Mouse (Mus musculus) C2C12 (cell line): ENCODE results near the gene Spata33. TPM values are rescaled to one million over a fixed set of nuclear protein-coding genes. Genes with fewer than 3 reads are reported as not detected.

ENCODE experiments used
- H3K27me3 ChIP-seq: one replicate; pipeline ENCODE4 v1.6.1; 2011; ENCODE audit not compliant: control insufficient read depth, insufficient read depth, insufficient read length
- H3K36me3 ChIP-seq: one replicate; pipeline ENCODE4 v1.6.1; 2011; ENCODE audit not compliant: control insufficient read depth, insufficient read depth
- H3K4me3 ChIP-seq: one replicate; pipeline ENCODE4 v1.5.1; 2011; ENCODE audit warnings: mild to moderate bottlenecking, control low read depth; ENCODE audit not compliant: poor library complexity, insufficient read depth, severe bottlenecking
- H3K79me2 ChIP-seq: one replicate; pipeline ENCODE4 v1.6.1; 2011; ENCODE audit not compliant: control insufficient read depth, insufficient read depth
- H3K79me3 ChIP-seq: one replicate; pipeline ENCODE4 v1.6.1; 2011; ENCODE audit warnings: low read depth, control low read depth
- H3ac ChIP-seq: one replicate; pipeline ENCODE3; 2011; ENCODE audit warnings: low read depth; ENCODE audit not compliant: control insufficient read depth, insufficient read length
- CEBPB ChIP-seq: IDR thresholded peaks from one replicate; pipeline ENCODE4 v1.6.1; 2011; ENCODE audit warnings: low read depth, mild to moderate bottlenecking, control low read depth, moderate library complexity
- CTCF ChIP-seq: IDR thresholded peaks from one replicate; pipeline ENCODE4 v1.5.1; 2011; ENCODE audit not compliant: control insufficient read depth, insufficient read depth, insufficient read length
- FOSL1 ChIP-seq: IDR thresholded peaks from one replicate; pipeline ENCODE4 v1.8.0; 2011; ENCODE audit warnings: mild to moderate bottlenecking, low read length; ENCODE audit not compliant: poor library complexity, insufficient read depth, severe bottlenecking
- MAX ChIP-seq: IDR thresholded peaks from one replicate; pipeline ENCODE4 v1.6.1; 2011; ENCODE audit warnings: mild to moderate bottlenecking, control low read depth
- MYOD1 ChIP-seq: IDR thresholded peaks from one replicate; pipeline ENCODE4 v1.6.1; 2011; ENCODE audit warnings: low read depth; ENCODE audit not compliant: control insufficient read depth, insufficient read length
- MYOG ChIP-seq: IDR thresholded peaks from one replicate; pipeline ENCODE4 v1.6.1; 2011; ENCODE audit not compliant: control insufficient read depth, insufficient read length; ENCODE audit errors: extremely low read depth
- USF1 ChIP-seq: IDR thresholded peaks from one replicate; pipeline ENCODE4 v1.6.1; 2011; ENCODE audit warnings: low read depth, mild to moderate bottlenecking, control low read depth, moderate library complexity
- polyA plus RNA-seq: library from polyadenylated mRNA; unstranded; fragments of >200 nt; fragmentation: generic; extraction: Trizol; gene quantifications from one replicate; pipeline ENCODE4 v1.2.1, GENCODE M21; 2012; ENCODE audit warnings: missing spikeins

Gene Spata33
- polyA plus RNA-seq, 1 experiment, result 1.1 TPM

- peaks cover 5% of the 10 kb centered on the region for H3K27me3 ChIP-seq
- H3K79me3 ChIP-seq, result no peaks in the 10 kb centered on the region
- no peak overlapping the region for H3K4me3 ChIP-seq
- H3K79me2 ChIP-seq, result no peaks in the 10 kb centered on the region
- peaks cover 11% of the 10 kb centered on the region for H3K36me3 ChIP-seq
- H3ac ChIP-seq, result no peak overlapping the region
- no peak for TF ChIP-seq MYOG
- TF ChIP-seq MYOD1, result no peak
- no peak for TF ChIP-seq CTCF
- no peak for TF ChIP-seq CEBPB
- no peak for TF ChIP-seq FOSL1
- no peak for TF ChIP-seq MAX
Observed at GRCm38 (mm10) chr8:123203571-123203970, 9.1 kb upstream of the Spata33 start.

GRCm38 (mm10) chr8:123211876-123212275 lies 756 bp upstream of the Spata33 start:
- H3K27me3 ChIP-seq, result no peaks in the 10 kb centered on the region
- TF ChIP-seq FOSL1 (no peak), CTCF (no peak), CEBPB (no peak), MYOG (no peak), USF1 (no peak)
- H3ac ChIP-seq, result peak overlapping the region; percentile 74
- peaks cover 14% of the 10 kb centered on the region for H3K79me3 ChIP-seq
- peak overlapping the region; percentile 96 for H3K4me3 ChIP-seq
- peaks cover 18% of the 10 kb centered on the region for H3K36me3 ChIP-seq
- H3K79me2 ChIP-seq, result peaks cover 20% of the 10 kb centered on the region

- Histone ChIP-seq H3K36me3 (peaks cover 8% of the 10 kb centered on the region), H3ac (peak overlapping the region; percentile 96), H3K4me3 (peak overlapping the region; percentile 39), H3K27me3 (no peaks in the 10 kb centered on the region), H3K79me2 (peaks cover 20% of the 10 kb centered on the region), H3K79me3 (peaks cover 14% of the 10 kb centered on the region)
- TF ChIP-seq CEBPB (no peak), MYOG (no peak), FOSL1 (no peak), USF1 (no peak), MYOD1 (no peak), MAX (no peak), CTCF (no peak)
Observed at GRCm38 (mm10) chr8:123213118-123213772, 613 bp downstream of the Spata33 start.

- H3K4me3 ChIP-seq, result no peak overlapping the region
- H3K79me3 ChIP-seq, result peaks cover 14% of the 10 kb centered on the region
- H3ac ChIP-seq, result no peak overlapping the region
- H3K79me2 ChIP-seq, result peaks cover 20% of the 10 kb centered on the region
- H3K36me3 ChIP-seq, result no peaks in the 10 kb centered on the region
- no peaks in the 10 kb centered on the region for H3K27me3 ChIP-seq
- no peak for TF ChIP-seq USF1
- no peak for TF ChIP-seq CTCF
- TF ChIP-seq MYOD1, result no peak
- no peak for TF ChIP-seq MYOG
- no peak for TF ChIP-seq MAX
- TF ChIP-seq FOSL1, result no peak
- TF ChIP-seq CEBPB, result no peak
Observed at GRCm38 (mm10) chr8:123215430-123215829, 2.8 kb downstream of the Spata33 start.

- H3K4me3 ChIP-seq, result no peak overlapping the region
- peaks cover 5% of the 10 kb centered on the region for H3K79me3 ChIP-seq
- H3ac ChIP-seq, result no peak overlapping the region
- H3K27me3 ChIP-seq, result no peaks in the 10 kb centered on the region
- peaks cover 11% of the 10 kb centered on the region for H3K79me2 ChIP-seq
- TF ChIP-seq MYOD1 (no peak), FOSL1 (no peak), CEBPB (no peak), MYOG (no peak), CTCF (no peak), MAX (no peak), USF1 (no peak)
- no peaks in the 10 kb centered on the region for H3K36me3 ChIP-seq
Observed at GRCm38 (mm10) chr8:123220917-123221316, 8.3 kb downstream of the Spata33 start.

GRCm38 (mm10) chr8:123224278-123225266 lies 11.9 kb downstream of the Spata33 start, which contains the start of gene Cdk10:
TSS of gene Cdk10 (plus strand) at chr8:123224842.
- TF ChIP-seq MYOG (no peak), USF1 (no peak), MYOD1 (no peak), MAX (no peak), CTCF (no peak), FOSL1 (no peak), CEBPB (no peak)
- H3K79me3 ChIP-seq, result peaks cover 5% of the 10 kb centered on the region
- H3K4me3 ChIP-seq, result peak within 1 kb of the TSS; percentile 78
- peaks cover 14% of the 10 kb centered on the region for H3K79me2 ChIP-seq
- H3ac ChIP-seq, result peak within 1 kb of the TSS; percentile 95
- peaks cover 7% of the 10 kb centered on the region for H3K36me3 ChIP-seq
- no peaks in the 10 kb centered on the region for H3K27me3 ChIP-seq
